Mouse (Mus musculus): ENCODE measurements around the gene Tirap.

Gene Tirap

DNA sequence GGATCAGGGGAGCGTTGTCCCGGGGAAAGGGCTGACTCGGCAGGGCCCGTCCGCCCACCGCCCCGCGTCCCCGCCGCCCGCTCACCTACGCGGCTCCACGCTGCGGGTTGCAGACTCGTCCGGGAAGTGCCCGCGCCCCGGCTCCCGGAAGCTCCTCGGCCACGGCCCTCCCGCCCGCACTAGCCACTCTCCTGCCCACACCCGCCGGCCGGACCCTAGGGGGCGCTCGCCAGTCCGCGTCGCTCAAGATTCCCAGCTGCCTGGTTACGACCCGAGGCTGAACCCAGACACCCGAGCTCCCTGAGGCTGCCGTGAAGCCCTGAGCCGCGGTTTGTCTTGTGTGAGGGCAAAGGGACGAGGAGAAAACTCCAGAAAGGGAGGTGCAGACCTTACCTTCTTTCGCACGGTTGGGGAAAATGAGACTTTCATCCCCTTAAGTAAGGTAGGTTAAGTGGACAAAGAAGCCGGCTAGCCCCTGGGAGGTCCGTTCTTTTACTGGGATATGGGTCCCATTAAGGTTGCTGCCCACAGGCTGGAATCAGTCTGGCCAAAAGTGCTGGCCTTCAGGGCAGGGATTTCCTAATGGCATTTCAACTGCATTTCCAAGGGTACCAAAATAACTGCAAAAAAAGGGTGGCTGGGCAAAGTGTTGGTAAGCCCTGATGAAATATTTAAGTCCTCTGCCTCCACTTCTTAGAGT lies at the start of gene Tirap, which contains the start of gene Srpr:
Tirap (minus strand) TSS at position 520 of the 700 bp plus-strand sequence.
Srpr (plus strand) TSS at position 404 of the 700 bp plus-strand sequence.
- DNase-seq = peak; percentile 93

DNA sequence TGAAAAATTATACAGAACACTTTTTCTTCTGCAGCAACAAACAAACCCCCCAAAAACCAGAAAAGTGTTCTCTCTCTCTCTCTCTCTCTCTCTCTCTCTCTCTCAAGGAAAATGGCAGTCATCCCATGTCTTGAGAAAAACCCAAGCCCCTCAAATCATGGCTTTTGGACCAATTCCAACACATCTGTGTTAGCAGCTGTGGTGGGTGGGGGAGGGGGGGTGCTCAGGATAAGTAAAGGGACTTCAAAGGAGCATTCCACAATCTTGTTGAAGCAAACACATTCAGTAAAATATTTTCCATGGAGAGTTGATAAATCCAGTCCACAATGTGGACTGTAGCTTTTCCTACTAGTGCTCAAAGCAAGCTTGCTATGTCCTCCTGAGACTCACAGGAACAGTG lies 49.4 kb upstream of the Tirap start:
- DNase-seq = peak; percentile 14

DNA sequence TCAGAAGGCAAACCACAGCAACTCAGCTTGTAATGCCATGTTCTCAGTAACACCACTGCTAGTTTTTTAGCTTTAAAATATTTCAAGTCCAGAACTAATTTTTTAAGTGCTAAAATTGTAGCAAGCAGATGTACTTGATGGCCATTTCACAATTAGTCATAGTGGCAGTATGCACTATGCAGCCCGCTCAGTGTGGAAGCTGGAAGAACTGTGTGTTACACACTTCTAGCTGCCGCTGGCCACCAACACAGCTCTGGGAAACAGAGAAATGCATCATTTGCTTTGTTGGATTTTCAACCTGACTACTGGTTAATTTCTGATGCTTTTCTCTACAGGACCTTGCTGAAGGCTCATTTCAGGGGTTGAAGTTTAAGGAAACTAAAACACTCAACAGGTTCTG lies 47.3 kb upstream of the Tirap start:
- DNase-seq = no peak

DNA sequence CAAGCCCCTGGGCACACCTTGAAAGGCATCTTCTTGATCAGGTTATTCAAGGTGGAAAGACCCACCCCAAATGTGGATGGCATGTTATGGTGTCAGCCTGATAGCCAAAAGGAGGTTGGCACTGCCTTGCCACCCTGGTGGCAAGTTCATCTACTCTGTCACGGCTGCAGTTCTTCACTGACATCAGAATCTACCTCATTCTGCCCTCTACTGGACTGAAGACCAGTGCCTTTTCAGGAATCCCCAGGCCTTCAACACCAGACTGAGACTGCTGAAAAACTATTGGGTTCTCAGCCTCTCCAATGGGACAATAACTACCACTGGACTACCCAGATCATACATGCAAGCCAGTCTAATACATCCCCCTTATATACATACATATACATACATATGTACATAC lies 39.6 kb upstream of the Tirap start:
- no peak for DNase-seq

DNA sequence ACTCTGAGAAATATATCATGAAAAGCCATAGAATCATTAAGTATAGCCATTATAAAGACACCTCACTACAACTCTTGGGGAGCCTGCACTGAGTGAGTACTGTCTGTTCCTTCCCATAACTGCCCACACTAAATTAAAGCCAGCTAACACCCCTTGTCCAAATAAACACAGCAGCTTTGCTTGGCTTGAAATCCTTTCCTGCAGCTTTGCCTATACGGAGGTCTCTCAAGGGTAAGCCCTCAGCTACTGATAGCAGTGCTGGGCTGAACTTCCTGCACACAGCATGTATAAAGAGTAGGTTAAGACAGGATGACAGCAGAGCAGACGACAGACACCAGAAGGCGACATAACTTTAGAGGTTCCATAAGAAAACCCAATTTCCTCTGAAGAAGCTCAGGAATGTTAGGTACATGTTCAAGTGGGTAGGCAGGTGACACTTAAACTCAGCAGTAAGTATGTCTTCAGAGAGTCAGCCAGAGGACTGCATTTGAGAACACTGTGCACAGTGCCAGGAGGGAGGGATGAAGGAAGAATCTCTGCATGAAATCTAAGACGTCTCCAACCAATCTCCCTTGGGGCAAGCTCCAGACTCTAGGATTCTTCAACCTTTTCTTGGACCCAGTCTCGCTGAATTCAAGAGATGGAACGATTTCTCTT lies 39.0 kb upstream of the Tirap start:
- peak; percentile 16 for DNase-seq

DNA sequence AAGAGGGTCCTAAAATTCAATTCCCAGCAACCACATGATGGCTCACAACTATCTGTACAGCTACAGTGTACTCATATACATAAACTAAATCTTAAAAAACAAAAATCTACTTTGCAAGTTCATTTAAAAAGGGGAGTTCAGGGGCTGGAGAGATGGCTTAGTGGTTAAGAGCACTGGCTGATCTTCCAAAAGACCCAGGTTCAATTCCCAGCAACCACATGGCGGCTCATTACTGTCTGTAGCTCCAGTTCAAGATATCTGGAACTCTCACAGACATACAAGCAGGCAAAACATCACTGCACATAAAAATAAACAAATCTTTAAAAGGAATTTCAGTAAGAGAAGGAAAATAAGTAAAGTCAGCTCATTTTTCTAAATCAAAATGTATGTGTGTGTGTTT lies 38.3 kb upstream of the Tirap start:
- DNase-seq = no peak

DNA sequence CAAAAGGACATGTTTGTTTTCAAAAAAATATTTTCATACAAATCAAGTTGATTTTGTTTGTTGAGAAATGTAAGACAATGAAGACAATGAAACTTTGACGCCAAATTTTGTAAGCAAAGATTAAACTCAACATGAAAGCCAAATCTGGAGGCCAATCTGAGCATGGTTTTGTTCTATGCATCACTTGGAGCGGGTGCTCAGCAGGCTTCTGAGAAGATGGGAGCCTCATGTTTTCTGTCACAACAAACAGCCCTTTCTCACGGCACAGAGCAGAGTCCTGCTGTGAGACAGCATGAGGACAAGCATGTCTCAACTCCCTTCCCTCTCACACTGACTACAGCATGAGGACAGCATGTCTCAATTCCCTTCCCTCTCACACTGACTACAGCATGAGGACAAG lies 35.9 kb upstream of the Tirap start:
- no peak for DNase-seq

DNA sequence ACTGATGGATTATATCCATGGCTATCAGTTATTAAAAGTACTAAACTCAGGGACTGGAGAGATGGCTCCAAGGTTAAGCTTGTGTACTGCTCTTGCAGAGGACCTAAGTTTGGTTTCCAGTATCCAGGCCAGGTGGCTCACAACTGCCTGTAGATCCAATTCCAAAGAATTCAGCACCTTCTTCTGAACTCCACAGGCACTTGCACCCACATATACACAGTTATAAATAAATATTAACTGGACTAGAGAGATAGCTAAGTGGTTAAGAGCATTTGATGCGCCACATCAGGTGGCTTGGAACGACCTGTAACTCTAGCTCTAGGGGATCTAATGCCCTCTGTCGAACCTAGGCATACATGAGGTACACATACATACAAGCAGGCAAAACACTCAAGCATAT lies 28.6 kb upstream of the Tirap start:
- no peak for DNase-seq

DNA sequence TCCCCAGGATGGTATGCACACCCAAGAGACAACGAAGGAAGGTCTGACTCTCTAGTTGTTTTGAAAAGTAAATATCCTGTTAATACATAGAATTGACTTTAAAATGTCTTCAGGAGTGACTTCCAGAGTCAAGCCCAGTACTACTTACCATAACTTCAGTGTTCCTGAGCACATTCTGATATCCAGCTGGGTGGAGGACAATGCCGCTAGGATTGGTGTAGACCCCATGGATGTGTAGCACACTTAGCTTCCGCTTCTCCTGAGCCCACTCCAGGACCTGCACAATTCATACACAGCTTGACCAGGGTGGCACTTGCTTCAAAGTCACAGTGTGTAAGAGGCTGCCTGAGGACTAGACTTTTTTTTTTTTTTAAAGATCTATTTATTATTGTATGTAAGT lies 23.4 kb upstream of the Tirap start:
- DNase-seq = no peak

DNA sequence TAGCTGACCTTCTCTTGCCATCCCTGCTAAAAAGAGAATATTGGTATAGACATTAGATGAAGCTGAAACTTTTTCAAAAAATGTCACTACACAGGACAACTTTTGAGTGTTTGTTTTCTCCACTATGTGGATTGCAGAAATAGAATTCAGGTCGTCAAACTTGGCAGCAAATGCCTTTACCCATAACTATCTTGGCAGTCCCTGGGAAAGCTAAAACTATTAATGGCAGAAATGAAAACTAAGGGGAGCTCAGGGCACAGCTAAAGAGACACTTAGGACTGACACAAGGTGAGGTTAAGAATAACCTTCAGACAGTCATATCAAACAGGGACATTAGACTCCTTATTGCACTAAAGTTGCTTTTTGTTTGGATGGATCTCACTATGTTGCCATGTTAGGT lies 17.9 kb upstream of the Tirap start:
- DNase-seq = no peak

DNA sequence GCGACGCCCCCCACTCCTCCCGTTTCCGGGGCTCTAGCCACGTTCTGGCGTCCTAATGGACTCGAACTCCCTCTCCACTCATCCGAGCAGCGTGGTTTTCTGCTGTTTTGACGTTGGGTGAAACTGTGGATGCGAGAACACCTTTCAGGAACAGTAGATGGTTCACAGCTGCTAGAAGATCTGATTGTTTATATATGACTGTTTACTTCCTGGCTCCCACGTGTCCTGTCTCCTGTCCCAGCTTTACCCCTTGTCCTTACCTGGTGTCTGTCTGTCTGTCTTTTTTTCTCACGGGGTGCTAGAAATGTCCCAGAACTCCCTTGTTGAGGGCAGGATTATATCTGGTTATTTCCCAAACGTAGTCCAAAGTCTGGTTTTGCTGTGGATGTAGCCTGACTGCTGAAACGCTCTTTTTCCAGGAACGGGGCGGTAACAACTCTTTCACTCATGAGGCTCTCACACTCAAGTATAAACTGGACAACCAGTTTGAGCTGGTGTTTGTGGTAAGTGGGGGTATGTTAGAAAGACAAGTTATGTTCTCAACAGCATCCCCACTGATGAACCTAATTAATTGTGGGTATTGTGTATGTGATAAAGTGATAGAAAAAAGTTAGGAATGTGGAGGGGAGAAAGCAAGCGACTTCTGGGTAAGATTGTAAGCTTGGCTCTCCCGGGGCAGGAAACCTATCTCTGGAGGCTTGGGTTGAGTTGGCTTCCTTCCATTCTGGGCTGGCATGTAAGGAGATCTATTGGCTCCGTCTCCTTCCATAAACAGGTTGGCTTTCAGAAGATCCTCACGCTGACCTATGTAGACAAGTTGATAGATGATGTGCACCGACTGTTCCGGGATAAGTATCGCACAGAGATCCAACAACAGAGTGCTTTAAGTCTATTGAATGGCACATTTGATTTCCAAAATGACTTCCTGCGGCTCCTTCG lies 11.8 kb upstream of the Tirap start:
- no peak for DNase-seq

DNA sequence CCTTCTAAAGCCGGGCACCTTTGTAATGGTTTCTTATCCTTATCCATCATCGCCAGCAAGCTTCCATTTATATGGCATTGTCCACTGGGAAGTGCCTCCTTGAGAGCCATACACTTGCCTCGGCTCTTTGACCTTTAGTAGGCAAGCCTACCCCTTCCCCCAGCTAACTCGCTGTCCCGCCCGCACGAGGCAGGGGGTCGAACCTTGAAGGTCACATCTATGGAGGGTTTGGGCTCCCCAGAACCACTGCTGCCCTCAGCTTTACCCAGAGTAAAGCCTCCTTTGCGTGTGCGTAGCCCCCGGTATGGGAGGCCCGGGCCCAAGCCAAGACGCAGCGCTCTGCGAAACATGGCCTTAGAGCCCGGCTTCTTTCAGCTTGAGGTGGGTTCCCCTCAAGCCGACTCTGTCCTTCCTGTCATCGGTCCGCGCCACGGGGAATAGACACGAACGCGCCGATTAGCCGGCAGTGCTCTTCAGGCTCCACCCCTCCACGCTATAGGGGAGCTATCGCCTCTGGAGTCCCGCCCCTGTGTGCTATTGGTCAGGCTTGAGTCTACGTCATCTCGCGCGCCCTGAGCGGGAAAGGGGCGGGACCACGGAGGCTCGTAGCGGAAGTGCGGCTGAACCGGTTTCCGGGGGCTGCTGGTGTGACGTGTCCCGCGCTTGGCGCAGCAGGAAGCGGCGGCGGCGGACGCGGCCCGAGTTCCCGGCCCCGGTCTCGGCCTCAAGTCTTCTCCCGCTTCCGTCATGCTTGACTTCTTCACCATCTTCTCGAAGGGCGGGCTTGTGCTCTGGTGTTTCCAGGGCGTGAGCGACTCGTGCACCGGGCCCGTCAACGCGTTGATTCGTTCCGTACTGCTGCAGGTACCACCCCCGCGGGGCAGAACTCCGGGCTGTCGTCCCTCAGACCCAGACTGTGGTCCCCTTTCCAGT lies 10.7 kb upstream of the Tirap start, which contains the start of gene Foxred1:
Foxred1 (minus strand) TSS at position 514 of the 933 bp plus-strand sequence.
- peak; percentile 100 for DNase-seq

DNA sequence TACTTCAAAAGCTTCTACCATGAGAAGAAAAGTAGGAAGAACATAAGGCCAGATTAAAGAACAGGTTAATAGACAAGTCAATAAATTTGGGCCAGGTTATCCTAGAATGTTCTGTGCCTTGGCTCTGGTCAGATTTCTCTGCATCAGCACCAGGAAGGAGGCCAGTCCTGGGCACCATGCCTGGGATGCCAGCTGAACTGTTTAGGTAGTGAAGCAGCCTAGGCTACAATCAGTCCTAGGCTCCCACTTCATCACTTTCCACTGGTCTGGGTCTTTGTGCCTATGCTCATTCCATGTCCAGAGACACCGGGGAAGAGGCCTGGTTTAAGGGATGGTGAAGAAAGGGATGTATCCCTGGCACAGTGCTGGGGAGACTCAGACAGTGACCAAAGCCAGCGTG lies 4.3 kb upstream of the Tirap start:
- DNase-seq = no peak

DNA sequence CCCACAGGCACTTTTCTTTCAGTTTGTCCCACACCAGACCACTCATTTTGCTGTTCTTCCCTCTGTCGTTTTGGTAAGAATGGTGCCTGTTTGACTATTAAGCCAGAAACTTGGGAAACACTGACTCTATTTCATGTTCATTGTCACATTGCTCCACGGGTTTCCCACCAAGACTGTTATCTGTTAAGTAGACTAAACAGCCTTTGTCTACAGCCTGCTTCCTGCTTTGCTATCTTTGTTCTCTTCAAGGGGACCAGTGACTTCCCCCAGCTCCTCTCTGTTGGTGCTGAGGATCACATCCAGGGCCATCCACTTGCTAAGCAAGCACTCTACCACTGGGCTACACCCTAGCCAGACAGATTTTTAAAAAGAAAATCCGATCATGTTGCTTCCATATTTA lies 3.4 kb upstream of the Tirap start:
- no peak for DNase-seq

DNA sequence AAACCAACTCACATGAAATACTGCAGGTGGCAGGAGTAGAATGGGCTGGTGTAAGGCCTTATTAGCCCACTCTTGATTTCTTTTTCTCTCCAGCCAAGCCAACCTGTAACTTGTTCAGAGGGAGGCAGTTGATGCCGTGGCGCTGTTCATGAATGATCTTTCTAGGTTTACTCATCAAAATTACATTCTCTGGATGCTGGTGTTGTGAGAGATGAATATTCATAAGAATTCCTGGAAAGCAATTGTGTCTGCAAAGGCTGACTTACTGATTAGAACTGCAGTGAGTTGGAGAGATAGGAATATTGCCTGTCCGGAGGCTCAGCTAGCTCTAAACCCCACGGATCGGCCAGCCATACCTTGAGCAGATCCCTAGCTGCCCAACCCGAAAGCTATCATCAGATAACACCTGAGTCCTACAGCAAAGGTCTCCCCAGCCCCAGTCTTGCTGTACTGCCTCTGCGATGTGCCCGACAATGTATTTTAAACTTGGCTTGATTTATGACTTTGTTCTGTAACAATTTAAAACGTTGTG lies 504 bp upstream of the Tirap start:
- DNase-seq = peak; percentile 11

DNA sequence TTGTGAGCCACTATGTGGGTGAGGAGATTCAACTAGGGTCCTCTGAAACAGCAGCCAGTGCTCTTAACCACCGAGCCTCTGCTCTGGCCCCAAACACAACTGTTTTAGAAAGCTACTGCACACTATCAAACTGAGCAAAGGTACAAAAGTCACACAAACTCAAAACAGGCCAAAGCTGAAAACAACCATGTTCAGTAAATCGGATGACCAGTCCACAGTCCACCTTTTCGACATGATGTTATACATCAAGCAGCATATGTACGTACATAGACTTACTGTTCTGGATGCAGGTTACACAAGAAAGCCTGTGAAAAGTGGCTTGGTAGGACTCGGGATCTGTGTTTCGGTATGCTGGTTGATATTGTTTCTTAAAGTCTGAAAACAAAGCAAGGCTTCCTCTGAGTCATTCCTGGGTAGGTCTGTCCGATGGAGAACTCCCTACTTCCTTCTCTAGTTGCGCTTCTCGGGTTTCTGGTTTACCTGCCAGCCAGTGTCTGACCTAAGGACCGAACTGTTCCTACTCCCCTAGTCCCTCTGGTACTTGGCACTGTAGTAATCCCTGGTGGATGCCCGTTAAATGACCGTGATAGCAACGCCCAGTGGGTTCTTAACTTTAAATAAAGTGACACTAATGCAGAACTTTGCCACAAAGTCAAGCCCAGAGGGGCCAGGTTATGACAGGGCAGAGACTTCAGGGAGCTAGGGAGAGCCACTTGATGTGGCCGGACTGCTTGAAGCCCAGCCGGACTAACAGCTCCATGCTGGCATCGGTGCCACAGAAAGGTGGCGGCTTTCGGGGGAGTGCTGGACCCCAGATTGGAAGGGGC lies 933 bp downstream of the Tirap start:
- no peak for DNase-seq

DNA sequence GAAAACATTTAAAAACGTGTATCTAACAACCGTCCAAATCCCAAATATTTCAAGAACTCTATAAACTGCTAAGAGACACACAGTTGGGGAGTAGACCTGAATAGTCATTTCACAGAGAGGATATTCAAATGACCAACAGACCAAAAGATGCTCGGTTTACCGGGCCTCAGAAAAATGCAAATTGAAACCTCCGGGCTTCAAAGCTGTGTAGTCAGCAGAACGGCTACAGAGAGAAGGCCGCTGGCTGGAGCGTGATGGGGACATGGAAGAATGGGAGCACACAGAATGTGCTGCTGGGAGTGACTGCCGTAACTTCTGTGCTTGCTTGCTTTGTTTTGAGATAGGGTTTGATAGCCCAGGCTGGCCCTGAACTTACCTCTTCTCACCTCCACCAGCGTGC lies 1.7 kb downstream of the Tirap start:
- no peak for DNase-seq

DNA sequence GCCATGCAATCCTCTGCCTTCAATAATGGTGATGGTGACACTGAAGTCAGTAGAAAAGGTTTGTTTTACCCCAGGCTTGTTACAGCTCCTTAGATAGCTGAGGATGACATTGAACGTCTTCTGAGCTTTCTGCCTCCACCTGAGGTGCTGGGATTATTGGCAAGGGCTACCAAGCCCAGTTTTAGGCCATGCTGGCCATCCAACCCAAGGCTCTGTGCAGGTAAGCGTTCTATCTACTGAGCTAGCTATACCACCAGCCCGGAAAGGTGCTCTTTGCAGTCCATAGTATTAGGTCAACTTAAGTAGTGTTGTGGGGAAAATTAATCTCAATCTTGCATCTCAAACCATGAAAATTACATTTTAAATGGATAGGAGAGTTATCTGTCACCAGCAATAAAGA lies 2.5 kb downstream of the Tirap start:
- DNase-seq = no peak

DNA sequence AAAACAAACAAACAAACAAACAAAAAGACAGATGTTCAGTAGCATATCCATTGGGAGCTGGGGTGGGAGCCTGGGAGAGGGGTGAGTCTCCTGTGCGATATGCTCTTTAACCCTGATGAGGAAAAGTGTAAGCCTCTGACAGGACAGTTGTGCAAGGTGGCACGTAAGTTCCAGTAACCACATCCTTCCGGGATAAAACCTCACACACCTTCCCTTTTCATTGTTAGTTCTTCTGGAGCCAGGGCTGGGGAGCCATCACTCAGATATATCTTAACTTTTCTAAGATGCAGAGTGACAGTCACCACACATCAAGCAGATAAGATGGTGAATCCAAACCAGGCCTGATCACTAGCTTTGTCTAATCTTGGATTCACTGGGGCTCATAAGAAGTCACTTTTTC lies 6.0 kb downstream of the Tirap start:
- no peak for DNase-seq

DNA sequence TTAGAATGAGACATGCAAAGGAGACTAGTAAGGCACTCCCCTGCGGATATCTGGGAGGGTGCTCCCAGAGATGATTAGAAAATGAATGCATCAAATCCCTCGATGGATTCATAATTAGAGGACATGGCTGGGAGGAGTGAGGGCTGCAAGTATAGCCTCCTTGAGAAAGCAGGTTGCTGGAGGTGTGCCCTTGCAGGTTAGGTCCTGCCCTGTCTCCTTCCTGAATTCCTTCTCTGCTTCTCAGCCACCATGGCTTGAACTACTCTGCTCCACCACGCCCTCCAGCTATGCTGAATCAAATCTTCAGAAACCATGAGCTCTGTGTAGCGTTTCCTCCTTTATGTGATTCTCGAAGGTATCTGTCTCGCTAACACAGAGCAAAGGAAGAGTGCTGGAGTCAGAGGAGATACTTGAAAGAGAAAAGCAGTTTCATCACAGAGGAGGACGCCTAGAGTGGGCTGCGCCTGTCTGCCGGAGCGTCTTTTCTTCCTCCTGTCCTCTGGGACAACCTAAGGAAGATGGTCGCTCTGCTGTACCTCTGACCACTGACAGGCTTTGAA lies 7.0 kb downstream of the Tirap start:
- no peak for DNase-seq

DNA sequence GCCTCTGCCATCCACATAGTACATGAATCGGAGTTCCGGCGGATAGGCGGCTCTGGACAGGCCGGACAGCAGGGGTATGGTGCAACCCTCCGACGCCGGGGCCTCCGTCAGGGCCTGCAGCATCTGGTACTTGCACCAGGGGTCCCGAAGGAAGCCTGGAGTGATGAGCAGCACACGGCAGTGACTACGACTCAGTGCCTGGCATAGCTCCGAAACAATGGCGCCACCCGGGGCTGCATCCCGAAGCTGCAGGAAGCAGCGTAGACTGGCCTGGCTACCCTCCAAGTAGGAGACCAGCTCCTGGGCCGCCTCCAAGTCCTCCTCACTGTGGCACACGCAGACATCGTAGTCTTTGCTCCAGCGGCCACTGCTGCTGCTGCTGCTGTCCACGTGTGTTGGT lies 11.4 kb downstream of the Tirap start:
- no peak for DNase-seq

Data from embryo, embryonic 11 days (tissue).